Mouse (Mus musculus): ENCODE measurements around the gene Cobll1. TPM values are rescaled to one million over a fixed set of nuclear protein-coding genes. Genes with fewer than 3 reads are reported as not detected.

Gene Cobll1
- polyA plus RNA-seq, 1 experiment from 2014 or later, result 23.8 TPM

- TF ChIP-seq CTCF (IDR thresholded peaks at IDR 0.05; ENCODE audit: low read depth), result no peak
- Histone ChIP-seq H3K9me3 (replicated peaks; ENCODE audit: low read length) (no peaks in the 10 kb centered on the region), H3K27me3 (ENCODE audit: insufficient read depth, low read length) (no peaks in the 10 kb centered on the region), H3K27ac (no peak overlapping the region), H3K4me2 (ENCODE audit: low read length) (no peak overlapping the region), H3K9ac (ENCODE audit: low read depth, low read length) (no peak overlapping the region), H3K4me3 (replicated peaks; ENCODE audit: low read depth, low read length) (no peak overlapping the region), H3K4me1 (replicated peaks; ENCODE audit: insufficient read depth, low read length) (no peaks in the 10 kb centered on the region), H3K36me3 (ENCODE audit: insufficient read depth, low read length) (0 out of 2 replicates have a peak, but pooled peaks cover 5% of the 10 kb centered on the region)
- no peak for ATAC-seq (replicated peaks; ENCODE audit: low FRiP score, low read depth)
- 73% methylated on average over 3 of the region's 3 CpGs for WGBS
- DNase-seq (ENCODE audit: low spot score), result no peak
Observed at GRCm38 (mm10) chr2:65121012-65121411, 118.2 kb downstream of the Cobll1 start.

DNA sequence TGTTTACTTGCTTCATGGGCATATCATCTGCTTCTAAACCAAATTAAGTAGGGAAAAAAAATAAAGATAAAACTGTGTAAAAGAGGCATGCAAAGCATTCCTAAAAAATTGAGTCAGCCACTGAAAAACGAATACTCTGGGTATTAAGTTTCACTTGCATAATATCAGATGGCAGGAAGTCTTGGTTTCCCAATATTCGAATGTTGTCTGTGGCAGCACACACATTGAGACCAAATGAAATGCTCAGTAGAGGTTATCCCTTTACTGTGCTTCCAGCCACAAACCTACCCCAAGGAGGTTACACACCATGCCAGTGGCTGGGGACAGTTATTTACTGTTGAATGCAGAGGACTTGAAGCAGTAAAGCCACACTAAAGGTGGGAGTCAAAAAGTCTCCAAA, 119.1 kb downstream of the Cobll1 start:
- no peak for ATAC-seq (replicated peaks; ENCODE audit: low FRiP score, low read depth)
- no peak for DNase-seq (ENCODE audit: low spot score)
- no peaks in the 10 kb centered on the region for H3K4me1 ChIP-seq (replicated peaks; ENCODE audit: insufficient read depth, low read length)
- no peaks in the 10 kb centered on the region for H3K36me3 ChIP-seq (ENCODE audit: insufficient read depth, low read length)
- no peaks in the 10 kb centered on the region for H3K27me3 ChIP-seq (ENCODE audit: insufficient read depth, low read length)
- no peak overlapping the region for H3K9ac ChIP-seq (ENCODE audit: low read depth, low read length)
- H3K9me3 ChIP-seq (replicated peaks; ENCODE audit: low read length), result no peaks in the 10 kb centered on the region
- no peak overlapping the region for H3K4me3 ChIP-seq (replicated peaks; ENCODE audit: low read depth, low read length)
- H3K27ac ChIP-seq, result no peak overlapping the region
- no peak overlapping the region for H3K4me2 ChIP-seq (ENCODE audit: low read length)
- TF ChIP-seq CTCF (IDR thresholded peaks at IDR 0.05; ENCODE audit: low read depth), result no peak
- WGBS, result 19% methylated on average over 2 of the region's 2 CpGs

- H3K27me3 ChIP-seq (ENCODE audit: insufficient read depth, low read length), result no peaks in the 10 kb centered on the region
- no peaks in the 10 kb centered on the region for H3K4me1 ChIP-seq (replicated peaks; ENCODE audit: insufficient read depth, low read length)
- H3K9ac ChIP-seq (ENCODE audit: low read depth, low read length), result no peak overlapping the region
- no peak for ATAC-seq (replicated peaks; ENCODE audit: low FRiP score, low read depth)
- H3K27ac ChIP-seq, result no peak overlapping the region
- 55% methylated on average over 8 of the region's 8 CpGs for WGBS
- no peak for TF ChIP-seq CTCF (IDR thresholded peaks at IDR 0.05; ENCODE audit: low read depth)
- no peak overlapping the region for H3K4me2 ChIP-seq (ENCODE audit: low read length)
- no peak overlapping the region for H3K4me3 ChIP-seq (replicated peaks; ENCODE audit: low read depth, low read length)
- H3K9me3 ChIP-seq (replicated peaks; ENCODE audit: low read length), result no peaks in the 10 kb centered on the region
- DNase-seq (ENCODE audit: low spot score), result peak; percentile 43
- no peaks in the 10 kb centered on the region for H3K36me3 ChIP-seq (ENCODE audit: insufficient read depth, low read length)
Observed at GRCm38 (mm10) chr2:65119667-65120066, 119.5 kb downstream of the Cobll1 start.

DNA sequence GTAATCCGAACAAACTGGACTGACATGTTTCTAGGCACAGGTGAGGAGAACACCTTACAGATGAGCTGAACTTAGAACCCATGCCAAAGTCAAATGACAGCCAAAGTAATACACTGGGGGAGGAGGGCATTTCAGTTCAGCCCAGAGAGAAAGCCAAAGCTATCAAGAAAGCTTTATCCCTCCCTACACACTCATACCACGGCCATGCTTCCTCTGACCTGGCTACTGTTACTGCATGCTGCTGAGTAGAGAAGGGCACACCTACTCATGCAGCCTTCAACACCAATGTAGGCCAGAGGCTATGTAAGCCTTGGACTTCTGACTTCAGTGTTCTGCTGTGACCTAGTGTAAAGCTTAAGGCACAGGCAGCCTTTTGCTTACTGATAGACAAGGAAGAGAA, 120.1 kb downstream of the Cobll1 start:
- H3K27me3 ChIP-seq (ENCODE audit: insufficient read depth, low read length), result no peaks in the 10 kb centered on the region
- no peak overlapping the region for H3K4me3 ChIP-seq (replicated peaks; ENCODE audit: low read depth, low read length)
- ATAC-seq (replicated peaks; ENCODE audit: low FRiP score, low read depth) (no peak), DNase-seq (ENCODE audit: low spot score) (no peak)
- no peak overlapping the region for H3K27ac ChIP-seq
- H3K36me3 ChIP-seq (ENCODE audit: insufficient read depth, low read length), result no peaks in the 10 kb centered on the region
- H3K4me2 ChIP-seq (ENCODE audit: low read length), result no peak overlapping the region
- no peak overlapping the region for H3K9ac ChIP-seq (ENCODE audit: low read depth, low read length)
- no peak for TF ChIP-seq CTCF (IDR thresholded peaks at IDR 0.05; ENCODE audit: low read depth)
- 88% methylated on average over 2 of the region's 2 CpGs for WGBS
- no peaks in the 10 kb centered on the region for H3K9me3 ChIP-seq (replicated peaks; ENCODE audit: low read length)
- H3K4me1 ChIP-seq (replicated peaks; ENCODE audit: insufficient read depth, low read length), result no peaks in the 10 kb centered on the region

- H3K27ac ChIP-seq, result no peak overlapping the region
- no peak for TF ChIP-seq CTCF (IDR thresholded peaks at IDR 0.05; ENCODE audit: low read depth)
- no peak overlapping the region for H3K9ac ChIP-seq (ENCODE audit: low read depth, low read length)
- DNase-seq (ENCODE audit: low spot score) (no peak), ATAC-seq (replicated peaks; ENCODE audit: low FRiP score, low read depth) (no peak)
- no peak overlapping the region for H3K4me3 ChIP-seq (replicated peaks; ENCODE audit: low read depth, low read length)
- 77% methylated on average over 2 of the region's 2 CpGs for WGBS
- H3K4me1 ChIP-seq (replicated peaks; ENCODE audit: insufficient read depth, low read length), result no peaks in the 10 kb centered on the region
- H3K36me3 ChIP-seq (ENCODE audit: insufficient read depth, low read length), result no peaks in the 10 kb centered on the region
- no peaks in the 10 kb centered on the region for H3K9me3 ChIP-seq (replicated peaks; ENCODE audit: low read length)
- H3K27me3 ChIP-seq (ENCODE audit: insufficient read depth, low read length), result no peaks in the 10 kb centered on the region
- no peak overlapping the region for H3K4me2 ChIP-seq (ENCODE audit: low read length)
Observed at GRCm38 (mm10) chr2:65117859-65118258, 121.3 kb downstream of the Cobll1 start.

DNA sequence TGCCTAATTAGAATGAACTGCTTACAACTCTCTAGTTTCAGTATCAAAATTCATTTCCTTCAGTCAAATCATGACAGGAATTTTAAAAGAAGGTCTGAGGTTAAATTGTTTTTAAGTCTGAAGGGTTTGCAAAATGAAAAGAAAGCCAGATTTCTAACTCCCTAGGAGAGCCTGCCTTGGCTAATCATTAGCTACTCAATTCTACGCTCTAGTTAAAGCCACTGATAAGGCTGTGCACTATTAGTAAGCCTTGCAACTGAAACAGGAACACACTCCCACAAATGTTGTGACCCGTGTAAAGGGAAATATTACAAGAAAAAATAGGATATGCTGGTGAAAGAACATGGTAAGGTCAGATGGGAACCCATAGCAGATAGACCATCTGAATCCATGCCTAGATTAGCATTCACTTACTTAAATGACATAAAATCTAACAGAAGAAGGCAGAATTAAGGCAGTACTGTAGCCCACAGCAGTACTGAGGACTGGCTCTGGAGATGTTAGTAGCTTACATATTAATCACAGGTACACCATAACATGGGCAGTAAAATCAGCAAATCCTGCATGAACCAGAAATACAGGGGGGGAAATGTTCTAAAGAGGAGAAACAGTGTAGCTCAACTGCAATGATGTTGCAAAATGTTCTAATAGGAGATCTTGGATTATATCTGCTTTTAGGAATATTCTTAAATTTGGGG, 122.6 kb downstream of the Cobll1 start:
- ATAC-seq (replicated peaks; ENCODE audit: low FRiP score, low read depth) (peak; percentile 86), DNase-seq (ENCODE audit: low spot score) (peak; percentile 53)
- WGBS, result 54% methylated on average over 2 of the region's 2 CpGs

More for the DNA sequence above, 122.6 kb downstream of the Cobll1 start:
- Histone ChIP-seq H3K4me2 (ENCODE audit: low read length) (peak overlapping the region; percentile 18; the same call in 1 of the 2 replicates), H3K9ac (ENCODE audit: low read depth, low read length) (no peak overlapping the region), H3K27ac (peak overlapping the region; percentile 73), H3K27me3 (ENCODE audit: insufficient read depth, low read length) (no peaks in the 10 kb centered on the region), H3K4me3 (replicated peaks; ENCODE audit: low read depth, low read length) (no peak overlapping the region), H3K9me3 (replicated peaks; ENCODE audit: low read length) (no peaks in the 10 kb centered on the region), H3K4me1 (replicated peaks; ENCODE audit: insufficient read depth, low read length) (no peaks in the 10 kb centered on the region), H3K36me3 (ENCODE audit: insufficient read depth, low read length) (no peaks in the 10 kb centered on the region)
- TF ChIP-seq CTCF (IDR thresholded peaks at IDR 0.05; ENCODE audit: low read depth), result no peak
